ENCODE assay signal across 14 mouse cellular contexts in the genomic region with DNA sequence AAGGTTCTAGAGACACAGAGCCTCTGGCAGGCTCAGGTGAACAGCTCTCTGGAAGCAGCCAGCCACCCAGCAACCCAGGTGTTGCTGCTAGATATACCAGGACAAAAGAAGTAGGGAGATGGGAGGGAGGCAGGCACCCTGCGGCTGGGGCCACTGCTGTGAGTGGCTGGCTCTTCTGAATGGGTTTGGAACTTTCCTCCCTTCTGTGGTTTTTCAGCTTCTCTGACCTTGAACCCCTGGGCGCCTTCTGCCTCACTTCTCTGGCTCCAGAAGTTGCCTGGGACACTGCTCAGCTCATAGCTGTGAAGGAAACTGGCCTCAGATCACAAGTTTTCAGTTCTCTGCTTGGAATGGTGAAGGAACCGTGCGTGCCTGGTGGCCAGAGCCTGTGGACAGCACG. TPM values are rescaled to one million over a fixed set of nuclear protein-coding genes. Genes with fewer than 3 reads are reported as not detected.
DNase-seq lines count a peak whose midpoint lies in the region; ATAC-seq lines count a peak whose summit lies in the region.
"Had no signal": no experiment of that assay in that cellular context is flagged by ENCODE, and none has a peak within 500 bp of the region (broad histone marks: within the 10 kb centered on the region; RNA-seq: fewer than 3 reads in every experiment).

No protein-coding gene starts in this region.

- DNase-seq in heart, adult 18-20 months = no peak
- peak; percentile 34 to 68 for DNase-seq in spleen, postnatal 4 days (ENCODE audit: low spot score in 2 of 2)
- no peak for DNase-seq in spleen, adult 18-20 months
- no peak for DNase-seq in limb, embryonic 11.5 days (ENCODE audit: low spot score)
- no peak for DNase-seq in left cerebral cortex, postnatal 10 days (ENCODE audit: extremely low spot score in 1 of 2, low spot score in 2 of 2)
- no peak for DNase-seq in kidney, postnatal 36 days
- DNase-seq: cerebellum, adult 2 months; embryo, embryonic 11 days; thymus, postnatal 36 days had no signal

- H3K27me3 ChIP-seq in heart, embryonic 11.5 days (ENCODE audit: control insufficient read depth, insufficient read depth, low read length) = no peaks in the 10 kb centered on the region
- H3K27me3 ChIP-seq in limb, embryonic 11.5 days (ENCODE audit: control insufficient read depth, insufficient read depth, low read length) = no peaks in the 10 kb centered on the region

- no peaks in the 10 kb centered on the region for H3K36me3 ChIP-seq in heart, embryonic 11.5 days (ENCODE audit: control insufficient read depth, insufficient read depth, low read length)
- no peaks in the 10 kb centered on the region for H3K36me3 ChIP-seq in limb, embryonic 11.5 days (ENCODE audit: control insufficient read depth, insufficient read depth, low read length)

- no peaks in the 10 kb centered on the region for H3K9me3 ChIP-seq in heart, embryonic 11.5 days (replicated peaks; ENCODE audit: control insufficient read depth, low read length)
- no peaks in the 10 kb centered on the region for H3K9me3 ChIP-seq in limb, embryonic 11.5 days (ENCODE audit: control insufficient read depth, low read length)

- intact Hi-C loops in left cerebral cortex, postnatal 10 days (cut with DNase I) = no loop called here

- H3K9ac ChIP-seq in heart, embryonic 11.5 days (ENCODE audit: low read depth, low read length) = no peak overlapping the region
- H3K9ac ChIP-seq in limb, embryonic 11.5 days (ENCODE audit: low read length) = no peak overlapping the region

- H3K4me2 ChIP-seq in heart, embryonic 11.5 days = no peak overlapping the region
- no peak overlapping the region for H3K4me2 ChIP-seq in limb, embryonic 11.5 days (ENCODE audit: low read depth, severe bottlenecking)
- H3K4me2 ChIP-seq: midbrain, embryonic 11.5 days had no signal

- 46% methylated on average over 5 of the region's 5 CpGs for WGBS in heart, embryonic 11.5 days (ENCODE audit: insufficient replicate concordance)
- 71% methylated on average over 5 of the region's 5 CpGs for WGBS in limb, embryonic 11.5 days

- ATAC-seq in heart, embryonic 11.5 days (replicated peaks; ENCODE audit: insufficient number of reproducible peaks, low FRiP score, low TSS enrichment) = no peak
- ATAC-seq in limb, embryonic 11.5 days (ENCODE audit: insufficient number of reproducible peaks, low FRiP score, low TSS enrichment, low read depth) = no peak
- peak; percentile 42 for ATAC-seq in megakaryocyte-erythroid progenitor cell, adult 5-6 weeks (replicated peaks; ENCODE audit: low FRiP score, low TSS enrichment, poor library complexity, severe bottlenecking)
- ATAC-seq: forebrain, embryonic 14.5 days; intestine, embryonic 16.5 days had no signal

- peak overlapping the region; percentile 75 for H3K27ac ChIP-seq in heart, embryonic 11.5 days (ENCODE audit: low read depth, low read length)
- H3K27ac ChIP-seq in limb, embryonic 11.5 days (replicated peaks; ENCODE audit: low read depth, low read length) = 0 out of 2 replicates have a peak overlapping the region, but pooled peaks have one; percentile 8

- H3K4me1 ChIP-seq in heart, embryonic 11.5 days (ENCODE audit: control insufficient read depth, insufficient read depth, low read length) = peaks cover 13% of the 10 kb centered on the region
- H3K4me1 ChIP-seq in limb, embryonic 11.5 days (ENCODE audit: control insufficient read depth, insufficient read depth, low read length) = no peaks in the 10 kb centered on the region

- H3K4me3 ChIP-seq in heart, embryonic 11.5 days (ENCODE audit: low read depth, low read length) = no peak overlapping the region
- H3K4me3 ChIP-seq in limb, embryonic 11.5 days (ENCODE audit: low read depth, low read length) = no peak overlapping the region

RNA-seq across cellular contexts. Expression of gene Syf2, which starts 52.4 kb away (rescaled TPM):
- 59.5 and 61.5 TPM in 2 replicates for polyA plus RNA-seq in heart, embryonic 11.5 days (2014; fragmentation: Nextera tagmentation; extraction: Ambion mirVana)
- 10 to 100 TPM; 52.5 to 56.9 TPM for total RNA-seq in heart, adult 18-20 months (2021)
- polyA plus RNA-seq in limb, embryonic 11.5 days (2014; fragmentation: Nextera tagmentation; extraction: Ambion mirVana) = 69.8 and 75.6 TPM in 2 replicates
- 64.4 and 88.9 TPM in 2 replicates for total RNA-seq in megakaryocyte-erythroid progenitor cell, adult 5-6 weeks (2014; fragmentation: Nextera tagmentation)
- total RNA-seq in megakaryocyte-erythroid progenitor cell, adult 5-6 weeks (2017) = 208 and 338 TPM in 2 replicates
- total RNA-seq in left cerebral cortex, postnatal 10 days (2021) = 10 to 100 TPM; 34.5 to 39.6 TPM

RNA-seq across cellular contexts. Expression of gene Rsrp1, which starts 59.7 kb away (rescaled TPM):
- polyA plus RNA-seq in heart, embryonic 11.5 days (2014; fragmentation: Nextera tagmentation; extraction: Ambion mirVana) = 331 and 353 TPM in 2 replicates
- total RNA-seq in heart, adult 18-20 months (2021) = 100 to 1,000 TPM; 177 to 237 TPM
- polyA plus RNA-seq in limb, embryonic 11.5 days (2014; fragmentation: Nextera tagmentation; extraction: Ambion mirVana) = 345 and 367 TPM in 2 replicates
- total RNA-seq in megakaryocyte-erythroid progenitor cell, adult 5-6 weeks (2014; fragmentation: Nextera tagmentation) = 371 and 563 TPM in 2 replicates
- 122 and 226 TPM in 2 replicates for total RNA-seq in megakaryocyte-erythroid progenitor cell, adult 5-6 weeks (2017)
- 100 to 1,000 TPM; 256 to 271 TPM for total RNA-seq in left cerebral cortex, postnatal 10 days (2021)

Comparison
In these comparisons a context has a peak if more than half of its experiments do, and no peak if none do; other contexts are left out.
1. DNase-seq: peak in spleen, postnatal 4 days (2 of 2); none in heart, adult 18-20 months (0 of 2), spleen, adult 18-20 months (0 of 2), limb, embryonic 11.5 days (single experiment), left cerebral cortex, postnatal 10 days (0 of 2) and kidney, postnatal 36 days (0 of 2).